Mouse (Mus musculus) G1E (cell line): ENCODE measurements around the gene Tmem108. TPM values are rescaled to one million over a fixed set of nuclear protein-coding genes. Genes with fewer than 3 reads are reported as not detected.

Source experiments
- ATAC-seq: 2 replicates; pipeline ENCODE4 v1.8.0; 2016; ENCODE audit warnings: mild to moderate bottlenecking; ENCODE audit not compliant: insufficient number of reproducible peaks, poor library complexity, low FRiP score, severe bottlenecking; ENCODE audit errors: extremely low read depth
- DNase-seq: peaks from one replicate; pipeline ENCODE4 v3.0.0; 2012; ENCODE audit warnings: low spot score
- H3K27me3 ChIP-seq: 2 replicates; pipeline ENCODE4 v1.6.1; 2012; ENCODE audit warnings: mild to moderate bottlenecking, low read length, inconsistent platforms; ENCODE audit not compliant: insufficient read depth
- H3K36me3 ChIP-seq: replicated peaks from 2 replicates; pipeline ENCODE3; 2012; ENCODE audit warnings: mild to moderate bottlenecking, inconsistent platforms
- H3K4me1 ChIP-seq: 2 replicates; pipeline ENCODE4 v1.6.1; 2012; ENCODE audit warnings: low read depth, low read length, inconsistent platforms, mixed read lengths; ENCODE audit not compliant: insufficient read depth
- H3K4me3 ChIP-seq: 2 replicates; pipeline ENCODE4 v1.5.1; 2012; ENCODE audit warnings: low read depth, mild to moderate bottlenecking, inconsistent platforms, low read length, moderate library complexity, mixed read lengths
- H3K9me3 ChIP-seq: replicated peaks from 2 replicates; pipeline ENCODE4 v1.6.1; 2012; ENCODE audit warnings: inconsistent platforms
- CTCF ChIP-seq: IDR thresholded peaks from 2 replicates; pipeline ENCODE4 v1.5.1; 2012; ENCODE audit warnings: low read depth, low read length, inconsistent platforms, mixed read lengths
- GATA1 ChIP-seq: IDR thresholded peaks from 2 replicates; pipeline ENCODE4 v1.6.1; 2012; ENCODE audit warnings: borderline replicate concordance, low read length, inconsistent platforms, mixed read lengths
- GATA2 ChIP-seq: IDR thresholded peaks from 2 replicates; pipeline ENCODE4 v1.6.1; 2012; ENCODE audit warnings: low read depth, low read length, inconsistent platforms, borderline replicate concordance
- POLR2AphosphoS5 ChIP-seq: IDR thresholded peaks from 2 replicates; pipeline ENCODE4 v1.6.1; 2012; ENCODE audit warnings: low read depth, low read length, inconsistent platforms; ENCODE audit not compliant: insufficient replicate concordance
- TAL1 ChIP-seq: conservative IDR thresholded peaks from 2 replicates; pipeline ENCODE4 v1.6.1; 2012; ENCODE audit warnings: low read depth, low read length, inconsistent platforms, mixed read lengths
- polyA plus RNA-seq: library from polyadenylated mRNA; stranded (reverse); fragments of >175 nt; gene quantifications from 2 replicates; pipeline ENCODE4 v1.2.3, GENCODE M21; 2012
- total RNA-seq, 2 experiments: library from RNA; stranded (forward) in 1 of 2; stranded (reverse) in 1 of 2; fragments of 200-1000 nt in 1 of 2; fragments of >200 nt in 1 of 2; fragmentation: Nextera tagmentation in 1 of 2; gene quantifications; 2 replicates each; pipeline ENCODE4 v1.2.3; 2014 to 2017

Gene Tmem108
- total and polyA plus RNA-seq, 3 experiments: 0.27 TPM; not detected in 2

GRCm38 (mm10) chr9:103637451-103637850 is 124.2 kb downstream of the Tmem108 start:
- H3K9me3 ChIP-seq: peaks cover 48% of the 10 kb centered on the region
- no peak for TF ChIP-seq GATA1
- TF ChIP-seq POLR2AphosphoS5: no peak
- TF ChIP-seq TAL1: no peak
- TF ChIP-seq CTCF: no peak
- no peak for TF ChIP-seq GATA2
- no peak overlapping the region for H3K4me3 ChIP-seq
- H3K4me1 ChIP-seq: no peaks in the 10 kb centered on the region
- ATAC-seq: no peak
- no peak for DNase-seq
- H3K36me3 ChIP-seq: no peaks in the 10 kb centered on the region
- no peaks in the 10 kb centered on the region for H3K27me3 ChIP-seq

- Histone ChIP-seq H3K4me1 (no peaks in the 10 kb centered on the region), H3K9me3 (peaks cover 51% of the 10 kb centered on the region), H3K36me3 (no peaks in the 10 kb centered on the region), H3K27me3 (no peaks in the 10 kb centered on the region), H3K4me3 (no peak overlapping the region)
- TF ChIP-seq GATA1 (no peak), CTCF (no peak), POLR2AphosphoS5 (no peak), TAL1 (no peak), GATA2 (no peak)
- no peak for ATAC-seq
- DNase-seq: no peak
Observed at GRCm38 (mm10) chr9:103636847-103637246, 124.8 kb downstream of the Tmem108 start.

GRCm38 (mm10) chr9:103628861-103629469 is 132.7 kb downstream of the Tmem108 start:
- Histone ChIP-seq H3K4me1 (no peaks in the 10 kb centered on the region), H3K9me3 (peaks cover 52% of the 10 kb centered on the region), H3K36me3 (no peaks in the 10 kb centered on the region), H3K4me3 (no peak overlapping the region), H3K27me3 (no peaks in the 10 kb centered on the region)
- DNase-seq (no peak), ATAC-seq (no peak)
- TF ChIP-seq POLR2AphosphoS5 (no peak), CTCF (no peak), GATA1 (no peak), GATA2 (no peak), TAL1 (no peak)

GRCm38 (mm10) chr9:103627404-103627900 is 134.2 kb downstream of the Tmem108 start:
- no peaks in the 10 kb centered on the region for H3K36me3 ChIP-seq
- no peak for TF ChIP-seq GATA1
- no peak for TF ChIP-seq POLR2AphosphoS5
- TF ChIP-seq GATA2: no peak
- TF ChIP-seq TAL1: no peak
- no peak for TF ChIP-seq CTCF
- no peaks in the 10 kb centered on the region for H3K27me3 ChIP-seq
- H3K4me1 ChIP-seq: no peaks in the 10 kb centered on the region
- no peak overlapping the region for H3K4me3 ChIP-seq
- H3K9me3 ChIP-seq: peaks cover 53% of the 10 kb centered on the region
- ATAC-seq (no peak), DNase-seq (no peak)

- Histone ChIP-seq H3K4me3 (no peak overlapping the region), H3K4me1 (no peaks in the 10 kb centered on the region), H3K27me3 (no peaks in the 10 kb centered on the region), H3K36me3 (no peaks in the 10 kb centered on the region), H3K9me3 (peaks cover 49% of the 10 kb centered on the region)
- no peak for TF ChIP-seq TAL1
- TF ChIP-seq GATA2: no peak
- no peak for TF ChIP-seq POLR2AphosphoS5
- no peak for TF ChIP-seq CTCF
- no peak for TF ChIP-seq GATA1
- no peak for DNase-seq
- ATAC-seq: no peak
Observed at GRCm38 (mm10) chr9:103626156-103626555, 135.5 kb downstream of the Tmem108 start.

- no peak for DNase-seq
- H3K36me3 ChIP-seq: no peaks in the 10 kb centered on the region
- TF ChIP-seq GATA1 (no peak), CTCF (no peak), TAL1 (no peak), POLR2AphosphoS5 (no peak), GATA2 (no peak)
- no peak for ATAC-seq
- no peaks in the 10 kb centered on the region for H3K4me1 ChIP-seq
- H3K4me3 ChIP-seq: no peak overlapping the region
- H3K9me3 ChIP-seq: peaks cover 50% of the 10 kb centered on the region
- H3K27me3 ChIP-seq: no peaks in the 10 kb centered on the region
Observed at GRCm38 (mm10) chr9:103624649-103625048, 137.0 kb downstream of the Tmem108 start.
